Mouse (Mus musculus): ENCODE data around the gene Cpm.

- TF ChIP-seq POLR2A (IDR thresholded peaks at IDR 0.05; ENCODE audit: insufficient read depth, low read length) (no peak), CTCF (IDR thresholded peaks at IDR 0.05; ENCODE audit: low read depth, low read length) (no peak)
Measured at GRCm38 (mm10) chr10:117677494-117678236, 48.4 kb downstream of the Cpm start.

Data from ES-Bruce4 (cell line).